Mouse (Mus musculus) ES-E14 (cell line): ENCODE data around the gene Itpa. TPM values are rescaled to one million over a fixed set of nuclear protein-coding genes. Genes with fewer than 3 reads are reported as not detected.

Experiments
- DNase-seq: peaks from one replicate; pipeline ENCODE4 v3.0.0-alpha.2; 2013; ENCODE audit warnings: low read depth, low spot score
- H3K27ac ChIP-seq: 2 replicates; pipeline ENCODE4 v1.5.1; 2012; ENCODE audit warnings: low read depth, mild to moderate bottlenecking, low read length, moderate library complexity, mixed read lengths; ENCODE audit not compliant: poor library complexity, insufficient read depth, severe bottlenecking
- H3K36me3 ChIP-seq: 2 replicates; pipeline ENCODE4 v1.6.1; 2012; ENCODE audit warnings: mild to moderate bottlenecking, low read length, moderate library complexity, mixed read lengths; ENCODE audit not compliant: control insufficient read depth, poor library complexity, insufficient read depth, severe bottlenecking
- H3K4me1 ChIP-seq, 2 experiments: fragments of 150-350 bp in 1 of 2; sonication (generic) in 1 of 2; 2 replicates each; pipeline ENCODE4 v1.6.1; 2012; ENCODE audit warnings: low read length in 2 of 2, mild to moderate bottlenecking in 1 of 2, mixed read lengths in 1 of 2; ENCODE audit not compliant: control insufficient read depth in 2 of 2, insufficient read depth in 2 of 2, poor library complexity in 1 of 2
- H3K4me3 ChIP-seq, 2 experiments: fragments of 150-350 bp in 1 of 2; sonication (generic) in 1 of 2; 2 replicates each; pipeline ENCODE4 v1.5.1; 2012; ENCODE audit warnings: low read length in 2 of 2, low read depth in 1 of 2, mild to moderate bottlenecking in 1 of 2, mixed read lengths in 1 of 2; ENCODE audit not compliant: insufficient read depth in 1 of 2, poor library complexity in 1 of 2, severe bottlenecking in 1 of 2
- H3K9ac ChIP-seq: 2 replicates; pipeline ENCODE4 v1.6.1; 2012; ENCODE audit warnings: low read depth, mild to moderate bottlenecking, low read length, mixed read lengths; ENCODE audit not compliant: poor library complexity, insufficient read depth, severe bottlenecking
- H3K9me3 ChIP-seq: fragments of 150-350 bp; sonication (generic); 2 replicates; pipeline ENCODE4 v1.6.1; 2012; ENCODE audit warnings: low read depth, mild to moderate bottlenecking, low read length; ENCODE audit not compliant: control insufficient read depth, insufficient read depth
- CHD2 ChIP-seq: IDR thresholded peaks from 2 replicates; pipeline ENCODE4 v1.6.1; 2014; ENCODE audit warnings: mild to moderate bottlenecking, low read depth, low read length, inconsistent platforms
- HCFC1 ChIP-seq: IDR thresholded peaks from 2 replicates; pipeline ENCODE4 v1.6.1; 2012; ENCODE audit warnings: low read length, inconsistent platforms, borderline replicate concordance; ENCODE audit not compliant: insufficient read depth
- MAFK ChIP-seq: IDR thresholded peaks from 2 replicates; pipeline ENCODE4 v1.6.1; 2014; ENCODE audit warnings: mild to moderate bottlenecking, low read depth, low read length, inconsistent platforms; ENCODE audit not compliant: insufficient read depth
- ZC3H11A ChIP-seq: IDR thresholded peaks from 2 replicates; pipeline ENCODE4 v1.6.1; 2012; ENCODE audit warnings: low read depth, mild to moderate bottlenecking, inconsistent platforms, low read length, borderline replicate concordance
- ZNF384 ChIP-seq: IDR thresholded peaks from 2 replicates; pipeline ENCODE4 v1.6.1; 2012; ENCODE audit warnings: low read depth, low read length, inconsistent platforms
- in situ Hi-C, 2 experiments: fragments of 600-800 bp; cut with MboI; formaldehyde crosslinking; loops; one replicate each; pipeline ENCODE4 v1.15.1; 2025; ENCODE audit warnings: low sequenced_read_pairs in 2 of 2, inconsistent platforms in 1 of 2; ENCODE audit not compliant: unreplicated experiment in 2 of 2
- total RNA-seq: library from RNA; depleted of rRNA; stranded (reverse); fragments of 300-350 nt; gene quantifications from 2 replicates; pipeline ENCODE4 v1.2.3, GENCODE M21; 2012; rRNA removed

The Itpa gene
- total RNA-seq, 1 experiment = 83.4 TPM

- Histone ChIP-seq H3K9me3 (no peaks in the 10 kb centered on the region), H3K27ac (no peak overlapping the region), H3K4me1 (no peaks in the 10 kb centered on the region), H3K36me3 (no peaks in the 10 kb centered on the region), H3K9ac (no peak overlapping the region), H3K4me3 (no peak overlapping the region)
- TF ChIP-seq CHD2 = no peak
- no peak for TF ChIP-seq MAFK
- TF ChIP-seq HCFC1 = no peak
- no peak for TF ChIP-seq ZNF384
- TF ChIP-seq ZC3H11A = no peak
- in situ Hi-C loops = no loop called here
- no peak for DNase-seq
Observed at GRCm38 (mm10) chr2:130717951-130718350, 50.5 kb downstream of the Itpa start.

- DNase-seq = no peak
- H3K4me3 ChIP-seq = no peak overlapping the region
- H3K9me3 ChIP-seq = no peaks in the 10 kb centered on the region
- TF ChIP-seq HCFC1 (no peak), MAFK (no peak), CHD2 (no peak), ZNF384 (no peak), ZC3H11A (no peak)
- no peaks in the 10 kb centered on the region for H3K4me1 ChIP-seq
- no peak overlapping the region for H3K27ac ChIP-seq
- H3K9ac ChIP-seq = no peak overlapping the region
- peaks cover 6% of the 10 kb centered on the region; the same call in 1 of the 2 replicates for H3K36me3 ChIP-seq
- in situ Hi-C loops = no loop called here
Observed at GRCm38 (mm10) chr2:130724369-130724768, 57.0 kb downstream of the Itpa start.

- no peak overlapping the region for H3K9ac ChIP-seq
- in situ Hi-C loops = no loop called here
- no peak for DNase-seq
- H3K36me3 ChIP-seq = peaks cover 7% of the 10 kb centered on the region; the same call in 1 of the 2 replicates
- no peak overlapping the region for H3K4me3 ChIP-seq
- H3K27ac ChIP-seq = no peak overlapping the region
- H3K4me1 ChIP-seq = no peaks in the 10 kb centered on the region
- TF ChIP-seq CHD2 (no peak), ZC3H11A (no peak), MAFK (no peak), ZNF384 (no peak), HCFC1 (no peak)
- no peaks in the 10 kb centered on the region for H3K9me3 ChIP-seq
Observed at GRCm38 (mm10) chr2:130727752-130728151, 60.3 kb downstream of the Itpa start.

GRCm38 (mm10) chr2:130728906-130729585, 61.6 kb downstream of the Itpa start:
- no peak overlapping the region for H3K4me3 ChIP-seq
- TF ChIP-seq ZC3H11A = no peak
- no peak for TF ChIP-seq CHD2
- TF ChIP-seq ZNF384 = no peak
- TF ChIP-seq MAFK = no peak
- TF ChIP-seq HCFC1 = no peak
- no peaks in the 10 kb centered on the region for H3K4me1 ChIP-seq
- no peak overlapping the region for H3K27ac ChIP-seq
- no peak overlapping the region for H3K9ac ChIP-seq
- H3K9me3 ChIP-seq = no peaks in the 10 kb centered on the region
- in situ Hi-C loops = no loop called here
- H3K36me3 ChIP-seq = peaks cover 7% of the 10 kb centered on the region; the same call in 1 of the 2 replicates
- DNase-seq = no peak

- Histone ChIP-seq H3K4me3 (no peak overlapping the region), H3K4me1 (no peaks in the 10 kb centered on the region), H3K36me3 (peaks cover 7% of the 10 kb centered on the region; the same call in 1 of the 2 replicates), H3K9me3 (no peaks in the 10 kb centered on the region), H3K9ac (no peak overlapping the region), H3K27ac (no peak overlapping the region)
- TF ChIP-seq ZC3H11A (no peak), HCFC1 (no peak), CHD2 (no peak), ZNF384 (no peak), MAFK (no peak)
- in situ Hi-C loops = no loop called here
- no peak for DNase-seq
Observed at GRCm38 (mm10) chr2:130730746-130731145, 63.3 kb downstream of the Itpa start.

Other genes with a start within 250 kb of the Itpa start
- 111 and 164 TPM in 2 replicates for gene Vps16, start 243.3 kb upstream of the Itpa start, total RNA-seq
- 13.1 and 14.4 TPM in 2 replicates for gene Pced1a, start 242.9 kb upstream of the Itpa start, total RNA-seq
- 35.1 and 40.6 TPM in 2 replicates for gene Ptpra, start 217.3 kb upstream of the Itpa start, total RNA-seq
- gene Mrps26, start 103.9 kb upstream of the Itpa start, total RNA-seq = 42.6 and 57.0 TPM in 2 replicates
- 0.45 TPM in 1 of 2 replicates, not detected in the other for gene Oxt, start 91.4 kb upstream of the Itpa start, total RNA-seq
- gene Avp, start 85.1 kb upstream of the Itpa start, total RNA-seq = not detected in 2 replicates
- gene Fastkd5, start 37.6 kb upstream of the Itpa start, total RNA-seq = 22.0 and 22.2 TPM in 2 replicates
- 5.0 and 5.8 TPM in 2 replicates for gene Ubox5, start 37.6 kb upstream of the Itpa start, total RNA-seq
- gene Lzts3, start 24.8 kb upstream of the Itpa start, total RNA-seq = 3.4 and 4.4 TPM in 2 replicates
- 60.1 and 62.4 TPM in 2 replicates for gene Ddrgk1, start 3.0 kb upstream of the Itpa start, total RNA-seq
- 13.0 and 25.0 TPM in 2 replicates for gene Slc4a11, start 29.9 kb downstream of the Itpa start, total RNA-seq
- gene 4930402H24Rik, start 238.8 kb downstream of the Itpa start, total RNA-seq = 8.2 and 11.9 TPM in 2 replicates
- gene Atrn, start 238.9 kb downstream of the Itpa start, total RNA-seq = 16.7 and 17.0 TPM in 2 replicates